Mouse (Mus musculus) heart, embryonic 14.5 days (tissue): Measurements from ENCODE around the gene Nol6. TPM values are rescaled to one million over a fixed set of nuclear protein-coding genes. Genes with fewer than 3 reads are reported as not detected.
A peak's percentile ranks its signal among the peaks of the same experiment; 100 is the strongest.

Experiments
- ATAC-seq: fragments of 200-750 bp; cut with Nextera tagmentation; 2 replicates; pipeline ENCODE4 v1.8.0; 2017; ENCODE audit warnings: low read depth, moderate TSS enrichment; ENCODE audit not compliant: insufficient number of reproducible peaks, insufficient read depth, low FRiP score
- H3K27ac ChIP-seq, 2 experiments: fragments of 200-500 bp in 1 of 2; fragments of 300-500 bp in 1 of 2; sonication (generic) in 1 of 2; replicated peaks in 1 of 2; 2 replicates each; pipeline ENCODE4 v1.5.1; 2012 to 2014; ENCODE audit warnings: low read depth in 2 of 2, low read length in 2 of 2, control low read depth in 1 of 2, mild to moderate bottlenecking in 1 of 2, mixed read lengths in 1 of 2; ENCODE audit not compliant: control insufficient read depth in 1 of 2, insufficient read depth in 1 of 2
- H3K27me3 ChIP-seq: fragments of 300-500 bp; sonication (generic); 2 replicates; pipeline ENCODE4 v1.6.1; 2014; ENCODE audit warnings: mild to moderate bottlenecking, low read length, control low read depth; ENCODE audit not compliant: control insufficient read depth, insufficient read depth
- H3K36me3 ChIP-seq: fragments of 300-500 bp; sonication (generic); 2 replicates; pipeline ENCODE4 v1.6.1; 2014; ENCODE audit warnings: mild to moderate bottlenecking, control low read depth, low read length, mixed read lengths; ENCODE audit not compliant: control insufficient read depth, insufficient read depth
- H3K4me1 ChIP-seq, 2 experiments: fragments of 200-500 bp in 1 of 2; fragments of 300-500 bp in 1 of 2; sonication (generic) in 1 of 2; 2 replicates each; pipeline ENCODE4 v1.6.1; 2012 to 2014; ENCODE audit warnings: low read length in 2 of 2, control low read depth in 1 of 2, mixed read lengths in 1 of 2; ENCODE audit not compliant: control insufficient read depth in 2 of 2, insufficient read depth in 2 of 2
- H3K4me2 ChIP-seq: fragments of 300-500 bp; sonication (generic); 2 replicates; pipeline ENCODE4 v1.6.1; 2014; ENCODE audit warnings: mild to moderate bottlenecking, low read length
- H3K4me3 ChIP-seq, 2 experiments: fragments of 200-500 bp in 1 of 2; fragments of 300-500 bp in 1 of 2; sonication (generic) in 1 of 2; 2 replicates each; pipeline ENCODE4 v1.5.1; 2012 to 2014; ENCODE audit warnings: low read length in 2 of 2, mild to moderate bottlenecking in 2 of 2, control low read depth in 1 of 2, low read depth in 1 of 2, moderate library complexity in 1 of 2; ENCODE audit not compliant: control insufficient read depth in 1 of 2, insufficient read depth in 1 of 2
- H3K9ac ChIP-seq: fragments of 300-500 bp; sonication (generic); 2 replicates; pipeline ENCODE4 v1.6.1; 2014; ENCODE audit warnings: mild to moderate bottlenecking, low read length
- H3K9me3 ChIP-seq: fragments of 300-500 bp; sonication (generic); 2 replicates; pipeline ENCODE4 v1.6.1; 2016; ENCODE audit warnings: low read length, control low read depth; ENCODE audit not compliant: control insufficient read depth
- WGBS: fragments of 180-500 bp; shearing (Covaris S2); extraction: QIAGEN DNeasy Blood & Tissue Kit; methylation state at CpG from one replicate; pipeline ENCODE4 v1.1.7; 2014; 5-methylcytosine and 5-hydroxymethylcytosine counted together
- polyA plus RNA-seq: library from polyadenylated mRNA; unstranded; fragments of >200 nt; fragmentation: Nextera tagmentation; extraction: Ambion mirVana; gene quantifications from 2 replicates; pipeline ENCODE4 v1.2.1, GENCODE M21; 2014

The Nol6 gene
- polyA plus RNA-seq, 1 experiment from 2014 or later = 14.6 TPM

GRCm38 (mm10) chr4:41102901-41103300 is 21.4 kb downstream of the Nol6 start:
- no peak for ATAC-seq
- H3K4me1 ChIP-seq = peaks cover 7 to 8% of the 10 kb centered on the region in 2 experiments
- H3K36me3 ChIP-seq = no peaks in the 10 kb centered on the region
- H3K27ac ChIP-seq = no peak overlapping the region
- no peaks in the 10 kb centered on the region for H3K9me3 ChIP-seq
- peaks cover 6% of the 10 kb centered on the region; the same call in 1 of the 2 replicates for H3K27me3 ChIP-seq
- no peak overlapping the region for H3K4me3 ChIP-seq
- no peak overlapping the region for H3K9ac ChIP-seq
- H3K4me2 ChIP-seq = no peak overlapping the region

- H3K9me3 ChIP-seq = no peaks in the 10 kb centered on the region
- no peak overlapping the region for H3K9ac ChIP-seq
- H3K4me3 ChIP-seq = no peak overlapping the region
- WGBS = 55% methylated on average over 1 of the region's 1 CpGs
- H3K36me3 ChIP-seq = no peaks in the 10 kb centered on the region
- no peak overlapping the region for H3K4me2 ChIP-seq
- no peak for ATAC-seq
- no peak overlapping the region for H3K27ac ChIP-seq
- peaks cover 20 to 22% of the 10 kb centered on the region in 2 experiments for H3K4me1 ChIP-seq
- peaks cover 6% of the 10 kb centered on the region; the same call in 1 of the 2 replicates for H3K27me3 ChIP-seq
These were observed 23.3 kb downstream of the Nol6 start for GRCm38 (mm10) chr4:41100986-41101385.

DNA sequence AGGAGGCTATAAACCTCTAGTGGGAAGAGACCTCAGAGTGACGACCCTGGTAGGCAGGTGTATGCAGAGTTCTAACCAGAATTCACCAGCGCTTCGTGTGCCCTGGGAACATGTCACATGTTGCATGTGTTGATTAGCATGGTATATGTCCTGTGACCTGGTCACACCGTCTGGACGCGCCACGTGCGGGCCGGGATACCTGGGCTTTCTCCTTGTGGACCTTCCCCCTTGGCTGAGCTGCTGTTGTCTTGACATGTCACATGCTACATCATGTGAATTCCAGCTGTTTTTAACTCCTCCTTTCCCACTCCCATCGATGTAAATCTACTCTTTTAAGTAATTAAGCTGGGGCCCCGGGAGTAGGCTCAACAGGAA is 25.7 kb downstream of the Nol6 start:
- no peak for ATAC-seq
- Histone ChIP-seq H3K9me3 (no peaks in the 10 kb centered on the region), H3K4me2 (peak overlapping the region; percentile 91), H3K36me3 (no peaks in the 10 kb centered on the region), H3K27me3 (peaks cover 6% of the 10 kb centered on the region; the same call in 1 of the 2 replicates), H3K9ac (peak overlapping the region; percentile 57), H3K4me1 (peaks cover 36 to 38% of the 10 kb centered on the region in 2 experiments), H3K4me3 (peak overlapping the region in 1 of 2 experiments; percentile 45; a peak in 2 of 4 replicates), H3K27ac (no peak overlapping the region)
- 20% methylated on average over 11 of the region's 11 CpGs for WGBS

DNA sequence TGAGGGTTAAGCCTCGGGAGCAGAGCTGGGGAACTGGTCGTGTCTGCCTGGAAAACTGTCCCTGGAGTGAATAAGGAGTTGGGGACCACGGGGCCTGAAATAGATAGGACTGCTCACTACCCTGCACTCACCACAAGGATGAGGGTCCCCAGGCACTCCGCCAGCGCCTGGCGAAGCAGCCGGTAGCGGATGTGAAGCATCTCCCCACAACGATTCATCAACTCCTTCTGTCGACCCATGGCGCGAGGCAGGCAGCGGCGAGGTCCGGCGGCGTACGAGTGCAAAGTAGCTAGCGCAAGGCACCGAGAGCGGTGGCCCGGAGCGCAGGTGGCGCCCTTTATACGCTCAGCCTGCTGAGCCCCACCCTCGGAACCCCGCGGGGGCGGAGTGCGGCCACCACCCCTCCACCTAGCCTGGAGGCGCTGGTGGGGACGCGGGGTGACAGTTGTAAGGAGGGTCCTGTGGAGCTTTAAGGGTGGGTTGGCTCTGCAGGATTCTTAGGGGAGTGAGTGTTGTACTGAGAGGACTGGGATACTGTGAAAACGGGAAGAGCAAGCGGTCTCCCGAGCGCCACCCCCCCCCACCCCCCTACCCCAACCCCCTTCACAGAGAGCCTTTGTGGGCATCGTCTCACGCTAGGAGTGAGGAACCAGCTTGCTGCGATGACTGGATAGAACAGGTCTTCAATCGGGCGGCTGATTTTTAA is 26.2 kb downstream of the Nol6 start, which contains the start of gene Aqp3:
Gene Aqp3 (minus strand): TSS at position 313 of the 706 bp plus-strand sequence.
- peak within 1 kb of the TSS; percentile 91 for H3K4me2 ChIP-seq
- 1% methylated on average over 42 of the region's 42 CpGs for WGBS
- H3K27me3 ChIP-seq = peaks cover 6% of the 10 kb centered on the region; the same call in 1 of the 2 replicates
- H3K9ac ChIP-seq = peak within 1 kb of the TSS; percentile 57
- no peak for ATAC-seq
- no peak within 1 kb of the TSS for H3K27ac ChIP-seq
- no peaks in the 10 kb centered on the region for H3K9me3 ChIP-seq
- peak within 1 kb of the TSS; percentile 44 to 45 for H3K4me3 ChIP-seq
- peaks cover 36 to 38% of the 10 kb centered on the region in 2 experiments for H3K4me1 ChIP-seq
- H3K36me3 ChIP-seq = no peaks in the 10 kb centered on the region

DNA sequence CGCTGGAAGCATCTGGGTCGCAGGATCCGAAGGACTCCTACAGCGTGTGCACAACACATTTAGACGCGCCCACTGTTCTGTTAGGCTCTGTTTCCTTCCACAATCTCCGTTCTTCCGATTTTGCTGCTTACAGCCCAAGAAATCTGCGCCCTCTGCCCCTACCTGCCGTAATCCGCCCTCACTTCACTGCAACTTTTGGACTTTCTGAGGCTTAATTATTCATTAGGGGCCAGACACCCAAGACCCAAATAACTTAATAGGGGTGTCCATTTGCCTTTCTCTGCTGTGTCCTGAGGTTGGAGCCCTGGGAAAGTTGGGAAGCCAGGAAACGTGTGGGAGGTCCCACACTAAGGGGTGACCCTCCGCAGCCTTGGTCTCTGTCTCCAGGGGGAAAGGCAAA is 26.9 kb downstream of the Nol6 start:
- Histone ChIP-seq H3K4me2 (peak overlapping the region; percentile 91), H3K4me1 (peaks cover 36 to 38% of the 10 kb centered on the region in 2 experiments), H3K9ac (0 out of 2 replicates have a peak overlapping the region, but pooled peaks have one; percentile 57), H3K36me3 (no peaks in the 10 kb centered on the region), H3K9me3 (no peaks in the 10 kb centered on the region), H3K27me3 (peaks cover 6% of the 10 kb centered on the region; the same call in 1 of the 2 replicates), H3K4me3 (no peak overlapping the region), H3K27ac (no peak overlapping the region)
- ATAC-seq = no peak
- 77% methylated on average over 13 of the region's 13 CpGs for WGBS

GRCm38 (mm10) chr4:41096794-41097193 is 27.5 kb downstream of the Nol6 start:
- ATAC-seq = no peak
- Histone ChIP-seq H3K27me3 (peaks cover 6% of the 10 kb centered on the region; the same call in 1 of the 2 replicates), H3K9me3 (no peaks in the 10 kb centered on the region), H3K36me3 (no peaks in the 10 kb centered on the region), H3K9ac (no peak overlapping the region; the same call in 1 of the 2 replicates), H3K4me3 (no peak overlapping the region), H3K4me2 (no peak overlapping the region), H3K4me1 (peaks cover 36 to 38% of the 10 kb centered on the region in 2 experiments), H3K27ac (no peak overlapping the region)
- WGBS = 67% methylated on average over 5 of the region's 5 CpGs

DNA sequence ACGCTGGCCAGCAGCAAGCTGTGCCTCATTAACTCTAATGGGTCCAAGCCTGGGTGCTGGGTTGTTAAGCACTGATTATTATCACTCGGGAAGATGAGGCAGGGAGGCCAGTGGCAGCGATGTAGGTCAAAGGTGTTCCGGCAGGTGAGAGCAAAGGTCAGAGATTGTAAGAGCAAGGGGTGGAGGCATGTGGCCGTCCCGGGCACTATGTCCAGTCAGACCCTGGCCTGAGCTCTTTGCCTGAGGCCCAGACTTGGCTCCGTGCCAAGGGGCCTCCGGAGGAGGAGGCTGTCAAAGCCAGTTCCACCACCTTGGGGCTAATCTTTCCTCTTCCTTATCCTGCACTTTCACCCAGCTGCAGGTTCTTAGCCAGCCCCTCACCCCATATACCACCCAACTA is 28.1 kb downstream of the Nol6 start:
- Histone ChIP-seq H3K9ac (peak overlapping the region; percentile 30; the same call in 1 of the 2 replicates), H3K4me3 (no peak overlapping the region), H3K36me3 (no peaks in the 10 kb centered on the region), H3K4me1 (peaks cover 36 to 38% of the 10 kb centered on the region in 2 experiments), H3K27ac (no peak overlapping the region), H3K4me2 (no peak overlapping the region), H3K27me3 (peaks cover 6% of the 10 kb centered on the region; the same call in 1 of the 2 replicates), H3K9me3 (no peaks in the 10 kb centered on the region)
- WGBS = 37% methylated on average over 8 of the region's 8 CpGs
- ATAC-seq = no peak
